Comparison of ENCODE assay signal across 14 mouse cellular contexts in genomic region chr10:70224571-70224970, GRCm38 (mm10). TPM values are rescaled to one million over a fixed set of nuclear protein-coding genes. Genes with fewer than 3 reads are reported as not detected.
DNase-seq lines count a peak whose midpoint lies in the region; ATAC-seq lines count a peak whose summit lies in the region.
"Had no signal": no experiment of that assay in that cellular context is flagged by ENCODE, and none has a peak within 500 bp of the region (broad histone marks: within the 10 kb centered on the region; RNA-seq: fewer than 3 reads in every experiment).

No protein-coding gene starts in this region.

- ATAC-seq in activated CD4-positive, CD25-positive, alpha-beta regulatory T cell, adult 4 months: no peak
- ATAC-seq: intestine, embryonic 16.5 days had no signal

- peak; percentile 59 for DNase-seq in kidney, adult 11 months
- no peak for DNase-seq in kidney, postnatal 4 days
- DNase-seq in lung, postnatal 36 days: peak; percentile 66
- no peak for DNase-seq in lung, postnatal 10 days
- DNase-seq in adrenal gland, postnatal 14 days: peak; percentile 81
- DNase-seq in retina, postnatal 1 day: no peak
- DNase-seq: cerebellum, adult 9-10 months; heart, postnatal 10 days; midbrain, embryonic 14.5 days had no signal

RNA-seq across cellular contexts. Expression of gene Mrln, which starts 20.1 kb away (rescaled TPM):
- not detected in 2 replicates for total RNA-seq in adrenal gland, postnatal 14 days (2021)
- not detected for polyA plus RNA-seq in activated CD4-positive, CD25-positive, alpha-beta regulatory T cell, adult 4 months (2017; shearing (Covaris generic))
- total RNA-seq: CH12.LX; left cerebral cortex, postnatal 25 days had no signal
- polyA plus RNA-seq: macrophage; midbrain, embryonic 14.5 days had no signal

RNA-seq across cellular contexts. Expression of gene Slc16a9, which starts 20.3 kb away (rescaled TPM):
- total RNA-seq in adrenal gland, postnatal 14 days (2021): 2.3 and 4.4 TPM in 2 replicates
- not detected for polyA plus RNA-seq in activated CD4-positive, CD25-positive, alpha-beta regulatory T cell, adult 4 months (2017; shearing (Covaris generic))
- total RNA-seq: CH12.LX had no signal

Comparison
In these comparisons a context has a peak if more than half of its experiments do, and no peak if none do; other contexts are left out.
1. DNase-seq: peak in kidney, adult 11 months (single experiment), lung, postnatal 36 days (single experiment) and adrenal gland, postnatal 14 days (single experiment); none in kidney, postnatal 4 days (0 of 2), lung, postnatal 10 days (single experiment) and retina, postnatal 1 day (single experiment).